Mouse (Mus musculus) thymus, adult 2 months (tissue): ENCODE measurements around the gene Med29. TPM values are rescaled to one million over a fixed set of nuclear protein-coding genes. Genes with fewer than 3 reads are reported as not detected.

ENCODE experiments used
- DNase-seq: peaks from one replicate; pipeline ENCODE4 v3.0.0; 2021
- H3K27ac ChIP-seq: fragments of 200-500 bp; 2 replicates; pipeline ENCODE4 v1.5.1; 2012; ENCODE audit warnings: low read length, control low read depth; ENCODE audit not compliant: control insufficient read depth, insufficient read depth
- H3K27me3 ChIP-seq: fragments of 200-500 bp; 2 replicates; pipeline ENCODE4 v1.6.1; 2012; ENCODE audit warnings: mild to moderate bottlenecking, low read length, moderate library complexity, mixed read lengths; ENCODE audit not compliant: control insufficient read depth, insufficient read depth
- H3K36me3 ChIP-seq: fragments of 200-500 bp; 2 replicates; pipeline ENCODE4 v1.6.1; 2012; ENCODE audit warnings: mild to moderate bottlenecking, low read length, moderate library complexity; ENCODE audit not compliant: control insufficient read depth, insufficient read depth
- H3K4me1 ChIP-seq: fragments of 200-500 bp; replicated peaks from 2 replicates; pipeline ENCODE4 v1.6.1; 2012; ENCODE audit warnings: low read length; ENCODE audit not compliant: control insufficient read depth, insufficient read depth
- H3K4me3 ChIP-seq: fragments of 200-500 bp; 2 replicates; pipeline ENCODE4 v1.5.1; 2012; ENCODE audit warnings: mild to moderate bottlenecking, low read length, control low read depth, moderate library complexity; ENCODE audit not compliant: control insufficient read depth, insufficient read depth
- CTCF ChIP-seq: fragments of 200-500 bp; IDR thresholded peaks from 2 replicates; pipeline ENCODE4 v1.5.1; 2012; ENCODE audit warnings: mild to moderate bottlenecking, control low read depth, low read length, moderate library complexity, borderline replicate concordance; ENCODE audit not compliant: control insufficient read depth, poor library complexity, insufficient read depth; ENCODE audit errors: extremely low read depth
- POLR2A ChIP-seq: fragments of 200-500 bp; IDR thresholded peaks from 2 replicates; pipeline ENCODE4 v1.6.1; 2012; ENCODE audit warnings: mild to moderate bottlenecking, low read length, control low read depth, moderate library complexity; ENCODE audit not compliant: control insufficient read depth, poor library complexity, insufficient read depth; ENCODE audit errors: extremely low read depth
- WGBS: fragments of 180-500 bp; shearing (Covaris S2); methylation state at CpG from one replicate; pipeline ENCODE4 v1.1.7; 2018; 5-methylcytosine and 5-hydroxymethylcytosine counted together
- polyA plus RNA-seq: library from polyadenylated mRNA; depleted of rRNA; stranded (reverse); fragments of >200 nt; gene quantifications from 2 replicates; pipeline ENCODE4 v1.2.3, GENCODE M21; 2012

The Med29 gene
- polyA plus RNA-seq, 1 experiment: 65.3 TPM

DNA sequence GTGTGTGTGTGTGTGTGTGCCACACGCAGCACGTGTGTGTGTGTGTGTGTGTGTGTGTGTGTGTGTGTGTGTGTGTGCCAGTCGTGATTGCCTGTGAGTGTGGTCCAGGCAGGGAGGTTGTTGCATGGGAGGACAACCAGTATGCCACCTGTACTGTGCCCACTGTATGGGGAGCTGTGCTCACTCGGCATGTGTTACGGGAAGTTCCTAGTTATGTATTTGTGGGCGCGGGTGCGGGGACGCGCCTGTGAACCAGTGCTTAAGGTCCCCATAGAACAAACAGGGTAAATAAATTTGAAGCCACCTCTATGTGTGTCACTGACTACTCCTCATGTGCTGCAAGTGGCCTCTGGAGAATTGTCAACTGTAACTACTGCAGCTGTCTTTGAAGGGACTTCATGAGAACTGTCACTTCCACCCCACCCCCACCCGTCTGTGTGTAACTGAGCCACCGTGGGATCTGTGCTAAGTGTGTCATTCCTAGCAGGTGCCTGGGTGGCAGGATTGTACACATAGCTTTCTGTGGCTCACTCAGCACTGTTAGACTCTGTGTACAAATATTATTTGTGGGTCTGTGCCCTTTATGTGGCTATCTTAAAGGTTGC lies 10.1 kb downstream of the Med29 start:
- H3K4me1 ChIP-seq: peaks cover 67% of the 10 kb centered on the region
- TF ChIP-seq POLR2A: no peak; the same call in 1 of the 2 replicates
- no peak for TF ChIP-seq CTCF
- 0% methylated on average over 10 of the region's 12 CpGs for WGBS
- DNase-seq: no peak
- peak overlapping the region; percentile 98 for H3K27ac ChIP-seq
- H3K36me3 ChIP-seq: peaks cover 8% of the 10 kb centered on the region
- H3K27me3 ChIP-seq: no peaks in the 10 kb centered on the region
- H3K4me3 ChIP-seq: peak overlapping the region; percentile 39

DNA sequence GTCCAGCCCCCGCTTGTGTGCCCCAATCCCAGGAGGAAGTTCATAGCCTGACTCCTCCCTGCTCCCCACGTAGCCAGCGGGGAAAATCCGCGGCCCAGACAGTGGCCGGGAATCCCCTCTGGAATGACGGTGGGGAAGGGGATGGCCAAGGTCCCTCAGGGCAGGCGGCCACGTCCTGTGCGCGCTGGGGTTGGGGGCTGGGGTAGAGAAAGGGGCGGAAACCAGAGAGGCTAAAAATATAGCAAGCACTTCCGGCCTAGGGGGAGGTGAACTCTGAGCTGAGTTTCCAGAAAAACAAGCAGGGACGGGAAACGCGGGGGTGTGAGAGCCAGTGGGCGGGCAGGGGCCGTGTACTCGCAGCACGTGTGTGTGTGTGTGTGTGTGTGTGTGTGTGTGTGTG lies 10.6 kb downstream of the Med29 start:
- peaks cover 13% of the 10 kb centered on the region for H3K36me3 ChIP-seq
- H3K27ac ChIP-seq: peak overlapping the region; percentile 98
- under 1% methylated on average over 20 of the region's 20 CpGs for WGBS
- TF ChIP-seq CTCF: no peak
- TF ChIP-seq POLR2A: peak; percentile 66
- peaks cover 71% of the 10 kb centered on the region for H3K4me1 ChIP-seq
- H3K4me3 ChIP-seq: peak overlapping the region; percentile 42
- DNase-seq: peak; percentile 94
- H3K27me3 ChIP-seq: no peaks in the 10 kb centered on the region

DNA sequence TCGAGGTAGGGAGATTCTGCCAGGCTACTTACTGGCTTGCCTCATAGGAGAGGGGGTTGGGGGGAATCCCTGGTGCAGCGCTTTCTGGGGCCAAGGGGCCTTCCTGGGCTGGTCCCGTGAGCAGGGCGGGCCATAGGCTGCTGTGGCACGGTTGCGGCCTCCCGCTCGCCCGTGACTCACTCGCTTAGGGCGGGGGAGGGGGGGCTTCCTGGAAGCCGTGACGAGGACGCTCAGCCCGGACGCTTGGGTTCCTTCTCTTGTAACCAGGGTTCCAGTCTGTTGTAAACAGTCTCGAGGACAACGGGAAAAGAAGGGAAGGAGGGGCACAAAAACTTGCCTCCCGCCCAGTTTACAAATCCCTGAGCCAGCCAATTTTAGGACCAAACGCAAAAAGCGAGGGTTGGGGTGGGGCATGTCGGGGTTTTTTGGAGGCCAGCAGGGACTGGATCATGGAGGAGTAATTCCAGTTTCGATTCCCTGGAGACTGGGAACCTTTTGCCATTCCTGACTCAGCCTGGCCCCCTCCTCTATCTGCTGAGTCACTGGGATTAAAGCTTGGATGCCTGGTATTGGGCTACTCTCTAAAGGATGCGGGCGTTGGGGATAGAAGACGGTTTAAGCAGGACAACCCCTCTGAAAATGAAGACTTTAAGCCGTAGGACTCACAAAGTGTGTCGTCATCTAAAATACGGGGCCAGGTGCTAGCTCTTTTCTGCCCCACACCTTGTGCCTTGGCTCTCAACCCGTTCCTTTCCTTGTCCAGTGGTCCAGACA lies 11.3 kb downstream of the Med29 start:
- peaks cover 72% of the 10 kb centered on the region for H3K4me1 ChIP-seq
- peak overlapping the region; percentile 98 for H3K27ac ChIP-seq
- no peak for TF ChIP-seq CTCF
- 0 out of 2 replicates have a peak, but pooled peaks have one; percentile 54 for TF ChIP-seq POLR2A
- H3K36me3 ChIP-seq: peaks cover 13% of the 10 kb centered on the region
- peak overlapping the region; percentile 42 for H3K4me3 ChIP-seq
- WGBS: 1% methylated on average over 30 of the region's 30 CpGs
- DNase-seq: peak; percentile 85
- H3K27me3 ChIP-seq: no peaks in the 10 kb centered on the region

DNA sequence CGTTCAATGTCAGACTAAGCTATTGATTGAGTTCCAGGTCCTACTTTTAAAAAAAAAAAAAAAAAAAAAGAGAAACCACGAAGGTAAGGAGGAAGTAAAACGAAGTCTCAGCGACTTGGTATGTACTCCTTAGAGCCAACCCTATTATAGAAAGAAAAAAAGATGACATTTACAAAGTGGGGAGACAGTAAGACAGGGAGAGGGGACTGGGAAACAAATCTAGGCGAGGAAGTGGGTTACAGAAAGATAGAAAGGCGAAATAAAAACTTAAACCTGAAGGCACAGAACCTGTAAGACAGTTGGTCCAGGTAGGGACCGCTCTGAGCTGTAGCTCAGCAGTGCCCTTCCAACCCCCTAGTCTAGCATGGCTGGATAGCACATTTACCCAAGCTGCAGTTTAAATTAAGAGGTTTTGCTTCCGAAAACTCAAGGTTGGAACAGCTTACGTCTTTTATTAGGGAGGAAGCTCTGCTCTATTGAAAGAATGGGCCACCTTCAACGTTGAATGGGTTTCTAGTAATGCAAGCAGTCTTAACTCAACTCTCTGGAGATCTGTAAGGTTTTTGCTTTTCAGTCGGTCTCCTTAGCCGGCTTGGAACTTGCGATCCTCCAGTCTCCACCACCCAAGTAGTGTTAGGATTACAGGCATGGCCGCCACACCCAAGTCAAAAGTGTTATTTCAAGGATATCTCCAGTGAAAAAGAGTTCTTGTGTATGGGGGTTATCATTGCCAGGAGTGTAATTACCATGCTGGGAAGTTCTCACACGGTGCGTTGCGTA lies 12.1 kb downstream of the Med29 start, which contains the start of gene Zfp36:
TSS of gene Zfp36 (minus strand) at position 17 of the 780 bp plus-strand sequence.
- Histone ChIP-seq H3K27ac (peak within 1 kb of the TSS; percentile 98), H3K4me1 (peaks cover 65% of the 10 kb centered on the region), H3K36me3 (peaks cover 13% of the 10 kb centered on the region), H3K27me3 (no peaks in the 10 kb centered on the region), H3K4me3 (peak within 1 kb of the TSS; percentile 72)
- no peak for DNase-seq
- WGBS: 28% methylated on average over 17 of the region's 17 CpGs
- no peak for TF ChIP-seq POLR2A

DNA sequence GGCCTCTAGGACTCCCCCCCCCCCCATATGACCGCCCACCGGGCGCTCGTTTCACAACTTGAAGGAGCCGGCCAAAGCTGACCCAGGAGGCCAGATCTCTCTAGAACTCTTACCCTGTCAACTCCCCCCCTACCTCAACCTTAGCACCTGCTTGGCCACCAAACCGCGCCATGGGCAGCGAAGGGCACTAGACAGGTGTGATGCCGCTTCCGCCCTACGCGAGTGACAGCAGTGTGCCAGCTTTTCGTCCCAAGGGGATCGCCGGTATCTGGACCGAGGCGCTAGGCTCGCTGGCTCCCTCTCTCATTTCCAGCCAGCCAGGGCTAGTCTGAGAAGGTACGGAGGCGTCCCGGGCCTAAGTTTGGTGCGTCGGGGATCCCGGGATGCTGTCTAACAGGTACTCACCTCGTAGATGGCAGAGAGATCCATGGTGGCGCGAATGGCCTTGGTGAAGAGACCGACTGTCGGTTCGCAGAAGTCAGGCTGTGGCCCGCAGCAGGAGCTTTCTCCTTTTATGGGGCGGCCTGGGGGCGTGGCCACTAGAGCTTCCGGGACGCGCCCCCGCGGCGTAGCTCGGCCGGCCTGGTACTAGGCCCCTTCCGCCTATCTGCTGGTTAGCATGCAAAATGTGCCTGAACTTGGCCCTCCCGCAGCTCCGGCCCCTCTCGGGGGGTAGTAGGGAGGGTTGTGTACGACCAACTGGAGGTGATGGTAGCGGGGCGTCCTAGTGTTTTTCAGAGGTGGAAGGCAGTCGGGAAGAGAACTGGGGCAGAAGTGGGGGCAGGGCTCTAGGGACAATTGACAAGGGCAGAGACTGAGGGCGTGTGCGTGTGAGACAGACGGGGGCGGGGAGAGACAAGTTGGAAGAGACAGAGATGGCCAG lies 13.5 kb downstream of the Med29 start:
- TF ChIP-seq CTCF (0 out of 2 replicates have a peak, but pooled peaks have one; percentile 43), POLR2A (peak; percentile 100)
- Histone ChIP-seq H3K4me1 (peaks cover 64% of the 10 kb centered on the region), H3K36me3 (peaks cover 13% of the 10 kb centered on the region), H3K4me3 (peak overlapping the region; percentile 72), H3K27ac (peak overlapping the region; percentile 95), H3K27me3 (no peaks in the 10 kb centered on the region)
- WGBS: under 1% methylated on average over 53 of the region's 53 CpGs
- peak; percentile 94 for DNase-seq
